Mouse (Mus musculus) forebrain, embryonic 16.5 days (tissue): ENCODE measurements around the gene Nxnl1. TPM values are rescaled to one million over a fixed set of nuclear protein-coding genes. Genes with fewer than 3 reads are reported as not detected.
"Not testable (repeated sequence)": the region's sequence is repeated elsewhere in the genome, so short reads cannot be mapped to it uniquely, and the experiment has no call there.

ENCODE experiments used
- ATAC-seq: fragments of 200-750 bp; cut with Nextera tagmentation; 2 replicates; pipeline ENCODE4 v1.8.0; 2017; ENCODE audit warnings: mild to moderate bottlenecking, moderate library complexity
- H3K27ac ChIP-seq: fragments of 300-500 bp; sonication (generic); 2 replicates; pipeline ENCODE4 v1.5.1; 2014; ENCODE audit warnings: low read length, control low read depth
- H3K27me3 ChIP-seq: fragments of 300-500 bp; sonication (generic); replicated peaks from 2 replicates; pipeline ENCODE4 v1.6.1; 2014; ENCODE audit warnings: low read length; ENCODE audit not compliant: control insufficient read depth, insufficient read depth
- H3K36me3 ChIP-seq: fragments of 300-500 bp; sonication (generic); 2 replicates; pipeline ENCODE4 v1.6.1; 2014; ENCODE audit not compliant: control insufficient read depth, insufficient read depth
- H3K4me1 ChIP-seq: fragments of 300-500 bp; sonication (generic); replicated peaks from 2 replicates; pipeline ENCODE4 v1.6.1; 2014; ENCODE audit warnings: low read length; ENCODE audit not compliant: control insufficient read depth, insufficient read depth
- H3K4me2 ChIP-seq: fragments of 300-500 bp; sonication (generic); 2 replicates; pipeline ENCODE4 v1.6.1; 2014; ENCODE audit warnings: mild to moderate bottlenecking, low read length, control low read depth
- H3K4me3 ChIP-seq: fragments of 300-500 bp; sonication (generic); replicated peaks from 2 replicates; pipeline ENCODE4 v1.5.1; 2014; ENCODE audit warnings: mild to moderate bottlenecking, low read length, control low read depth
- H3K9ac ChIP-seq: fragments of 300-500 bp; sonication (generic); replicated peaks from 2 replicates; pipeline ENCODE4 v1.6.1; 2014; ENCODE audit warnings: low read depth, low read length, control low read depth
- H3K9me3 ChIP-seq: fragments of 300-500 bp; sonication (generic); 2 replicates; pipeline ENCODE4 v1.6.1; 2016; ENCODE audit warnings: low read length; ENCODE audit not compliant: control insufficient read depth
- WGBS: fragments of 180-500 bp; shearing (Covaris S2); extraction: QIAGEN DNeasy Blood & Tissue Kit; methylation state at CpG from one replicate; pipeline ENCODE4 v1.1.7; 2014; 5-methylcytosine and 5-hydroxymethylcytosine counted together
- polyA plus RNA-seq: library from polyadenylated mRNA; unstranded; fragments of >200 nt; fragmentation: Nextera tagmentation; extraction: Ambion mirVana; gene quantifications from 2 replicates; pipeline ENCODE4 v1.2.1, GENCODE M21; 2015

Gene Nxnl1
- polyA plus RNA-seq, 1 experiment from 2014 or later, result not detected

DNA sequence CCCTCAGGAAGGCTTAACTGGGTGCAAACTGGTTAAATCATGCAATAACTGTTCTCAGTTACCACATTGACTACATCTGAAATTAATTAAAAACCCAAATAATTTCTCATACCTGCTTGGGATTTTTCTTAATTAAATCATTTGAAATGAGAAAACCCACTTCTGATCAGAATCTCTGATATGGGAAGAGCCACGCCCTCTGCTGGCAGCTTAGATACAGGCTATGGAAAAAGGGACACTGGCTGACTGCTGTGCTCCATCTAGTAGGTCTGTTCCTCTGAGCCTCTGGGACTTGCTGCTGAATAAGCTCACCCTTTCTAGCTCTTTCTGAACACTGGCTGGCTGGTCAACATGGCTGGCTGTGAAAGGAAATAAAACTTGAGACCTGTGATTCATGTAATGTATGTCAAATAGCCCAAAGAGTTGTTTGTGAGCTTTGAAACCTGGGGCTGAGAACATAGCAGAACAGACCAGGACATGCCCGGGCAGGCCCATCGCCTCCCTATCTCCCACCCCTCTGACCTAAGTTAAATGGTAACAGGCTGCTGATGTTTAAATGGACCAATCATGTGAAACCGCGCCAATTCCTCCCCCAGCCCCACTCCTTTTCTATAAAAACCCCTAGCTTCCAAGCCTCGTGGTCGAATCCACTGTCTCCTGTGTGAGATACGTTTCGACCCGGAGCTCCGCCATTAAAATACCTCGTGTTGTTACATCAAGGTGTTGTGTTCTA is 35.5 kb downstream of the Nxnl1 start:
- WGBS, result 73% methylated on average over 5 of the region's 12 CpGs
- H3K4me3 ChIP-seq, H3K9me3 ChIP-seq, H3K36me3 ChIP-seq, H3K4me1 ChIP-seq, H3K27me3 ChIP-seq, ATAC-seq, H3K27ac ChIP-seq, H3K9ac ChIP-seq, H3K4me2 ChIP-seq: not testable (repeated sequence)

DNA sequence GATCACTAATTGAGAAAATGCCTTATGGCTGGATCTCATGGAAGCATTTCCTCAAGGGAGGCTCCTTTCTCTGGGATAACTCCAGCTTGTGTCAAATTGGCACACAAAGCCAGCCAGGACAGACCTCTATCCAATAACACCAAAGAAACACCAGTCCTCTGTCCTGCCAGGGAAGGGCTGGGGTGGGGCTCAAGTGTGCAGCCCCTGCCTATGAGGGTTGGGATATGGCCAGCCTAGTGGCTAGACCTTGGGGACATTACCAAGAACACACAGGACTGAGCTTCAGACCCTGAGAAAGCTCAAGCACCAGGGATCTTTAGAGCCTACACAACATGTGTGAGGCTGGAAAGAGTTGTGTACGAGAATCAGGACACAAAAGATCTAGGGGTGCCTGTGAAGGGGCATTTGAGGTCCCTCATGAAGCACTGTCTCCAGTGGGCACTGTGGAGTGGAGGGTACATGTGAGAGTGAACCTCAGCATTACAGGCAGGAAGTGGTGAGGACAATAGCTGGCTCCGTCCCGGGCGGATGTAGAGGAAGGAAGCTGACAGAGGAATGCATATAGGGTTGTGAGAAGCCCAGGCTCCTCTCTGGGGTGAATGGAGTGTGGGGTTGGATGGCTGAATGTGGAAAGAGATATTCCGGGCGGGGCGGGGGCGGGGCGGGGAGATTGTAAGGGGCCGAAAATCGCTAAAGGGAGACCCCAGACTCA is 37.9 kb downstream of the Nxnl1 start:
- Histone ChIP-seq H3K4me3 (no peak overlapping the region), H3K9me3 (no peaks in the 10 kb centered on the region), H3K27ac (no peak overlapping the region), H3K27me3 (peaks cover 16% of the 10 kb centered on the region), H3K4me2 (no peak overlapping the region), H3K9ac (no peak overlapping the region), H3K36me3 (no peaks in the 10 kb centered on the region), H3K4me1 (0 out of 2 replicates have a peak, but pooled peaks cover 4% of the 10 kb centered on the region)
- no peak for ATAC-seq
- 78% methylated on average over 9 of the region's 11 CpGs for WGBS

DNA sequence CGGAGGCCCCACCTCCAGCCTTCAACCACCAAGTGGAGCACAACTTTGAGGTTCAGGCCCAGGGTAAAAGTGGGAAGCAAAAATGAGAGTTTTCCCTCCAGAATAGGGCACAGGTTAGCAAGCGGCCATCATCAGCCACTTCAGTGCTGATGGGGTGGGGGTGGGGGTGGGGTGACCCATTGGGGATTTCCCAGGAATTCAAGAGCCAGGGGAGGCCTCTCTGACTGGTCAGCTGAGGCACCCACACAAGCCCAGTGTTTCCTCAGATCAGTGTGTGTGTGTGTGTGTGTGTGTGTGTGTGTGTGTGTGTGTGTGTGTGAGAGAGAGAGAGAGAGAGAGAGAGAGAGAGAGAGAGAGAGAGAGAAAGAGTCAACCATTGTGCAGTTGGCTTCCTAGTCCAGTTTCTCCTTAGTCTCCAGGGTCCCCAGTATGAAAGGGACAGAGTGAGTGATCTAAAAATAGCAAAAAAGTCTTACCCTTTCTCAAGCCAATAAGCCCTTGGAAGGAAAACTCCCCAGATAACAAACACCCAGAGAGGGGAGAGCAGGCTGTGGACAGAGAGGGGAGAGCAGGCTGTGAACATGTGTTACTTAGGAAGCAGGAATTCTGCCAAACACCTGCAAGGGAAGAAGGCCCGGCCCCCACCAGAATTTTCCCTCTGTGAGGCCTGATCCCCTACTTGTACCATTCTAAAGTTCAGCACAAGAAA is 39.1 kb downstream of the Nxnl1 start:
- no peaks in the 10 kb centered on the region for H3K36me3 ChIP-seq
- H3K9ac ChIP-seq, result no peak overlapping the region
- peaks cover 18% of the 10 kb centered on the region for H3K27me3 ChIP-seq
- H3K27ac ChIP-seq, result no peak overlapping the region
- no peak overlapping the region for H3K4me3 ChIP-seq
- no peak overlapping the region for H3K4me2 ChIP-seq
- no peaks in the 10 kb centered on the region for H3K9me3 ChIP-seq
- H3K4me1 ChIP-seq, result 0 out of 2 replicates have a peak, but pooled peaks cover 4% of the 10 kb centered on the region
- ATAC-seq, result no peak
- WGBS, result 42% methylated on average over 3 of the region's 3 CpGs

DNA sequence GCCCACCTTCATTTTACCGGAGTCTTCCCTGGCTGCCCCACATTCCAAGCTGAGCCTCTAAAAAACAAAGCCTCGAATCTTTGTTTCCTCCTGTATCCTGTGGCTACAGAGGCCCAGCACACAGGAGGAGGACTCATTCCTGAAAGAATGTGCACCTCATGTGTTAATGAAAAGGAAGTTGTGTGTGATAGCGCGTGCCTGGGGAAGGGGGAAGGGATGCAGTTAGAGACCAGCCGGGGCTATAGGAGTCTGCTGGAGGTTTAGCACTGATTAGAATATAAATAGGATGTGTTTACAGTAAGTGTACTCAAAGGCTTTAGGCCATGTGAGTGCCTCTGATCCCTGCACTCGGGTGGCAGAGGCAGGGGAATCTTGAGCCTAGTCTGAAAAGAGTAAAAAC is 40.1 kb downstream of the Nxnl1 start:
- no peaks in the 10 kb centered on the region for H3K9me3 ChIP-seq
- WGBS, result 5% methylated on average over 6 of the region's 6 CpGs
- H3K4me1 ChIP-seq, result peaks cover 7% of the 10 kb centered on the region; the same call in 1 of the 2 replicates
- H3K4me3 ChIP-seq, result no peak overlapping the region
- ATAC-seq, result no peak
- H3K9ac ChIP-seq, result no peak overlapping the region
- no peak overlapping the region for H3K4me2 ChIP-seq
- H3K36me3 ChIP-seq, result no peaks in the 10 kb centered on the region
- peaks cover 18% of the 10 kb centered on the region for H3K27me3 ChIP-seq
- H3K27ac ChIP-seq, result no peak overlapping the region

DNA sequence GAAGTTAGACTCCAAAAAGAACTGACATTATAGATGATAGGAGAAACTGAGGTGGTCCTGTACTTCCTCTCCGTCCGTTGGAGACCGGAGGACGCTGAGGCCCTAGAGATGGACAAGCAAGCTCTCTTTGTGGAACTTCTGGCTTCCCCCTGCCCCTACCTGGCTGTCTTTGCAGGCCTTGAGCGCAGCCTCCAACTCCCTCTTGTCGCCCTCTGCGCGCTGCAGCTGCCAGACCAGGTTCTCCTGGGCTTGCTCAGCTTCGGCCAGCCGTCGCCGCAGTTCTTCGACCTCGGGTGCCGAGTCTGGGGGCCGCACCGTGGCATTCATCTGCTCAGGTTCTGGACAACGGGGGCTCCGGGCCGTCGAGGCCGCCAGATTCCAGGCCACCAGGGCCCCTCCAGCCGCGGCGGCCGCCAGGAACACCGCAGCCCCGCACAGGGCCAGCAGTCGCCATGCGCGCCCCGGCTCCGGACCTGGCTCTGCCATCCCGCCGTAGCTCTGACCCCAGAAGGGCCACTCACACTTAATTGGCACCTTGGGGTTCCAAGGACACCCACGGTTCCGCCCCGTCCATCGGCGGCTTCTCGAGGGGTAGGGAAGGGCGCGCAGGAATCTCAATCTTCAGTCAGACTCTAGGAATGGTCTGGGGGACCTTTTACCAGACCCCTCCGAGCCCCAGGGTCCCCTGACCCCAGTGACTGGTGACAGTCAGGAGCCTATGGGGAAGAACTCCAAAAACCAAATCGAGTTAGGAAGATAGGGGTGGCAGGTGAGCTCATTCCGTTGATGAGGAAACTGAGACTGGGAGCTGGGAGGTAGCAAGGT is 41.0 kb downstream of the Nxnl1 start, which contains the start of gene Ccdc194:
Ccdc194 (minus strand) TSS at position 486 of the 825 bp plus-strand sequence.
- peaks cover 7% of the 10 kb centered on the region; the same call in 1 of the 2 replicates for H3K4me1 ChIP-seq
- 5% methylated on average over 46 of the region's 46 CpGs for WGBS
- H3K4me3 ChIP-seq, result no peak within 1 kb of the TSS
- no peak within 1 kb of the TSS for H3K27ac ChIP-seq
- no peak within 1 kb of the TSS for H3K9ac ChIP-seq
- no peaks in the 10 kb centered on the region for H3K36me3 ChIP-seq
- H3K4me2 ChIP-seq, result no peak within 1 kb of the TSS
- peaks cover 20% of the 10 kb centered on the region for H3K27me3 ChIP-seq
- no peaks in the 10 kb centered on the region for H3K9me3 ChIP-seq
- no peak for ATAC-seq

DNA sequence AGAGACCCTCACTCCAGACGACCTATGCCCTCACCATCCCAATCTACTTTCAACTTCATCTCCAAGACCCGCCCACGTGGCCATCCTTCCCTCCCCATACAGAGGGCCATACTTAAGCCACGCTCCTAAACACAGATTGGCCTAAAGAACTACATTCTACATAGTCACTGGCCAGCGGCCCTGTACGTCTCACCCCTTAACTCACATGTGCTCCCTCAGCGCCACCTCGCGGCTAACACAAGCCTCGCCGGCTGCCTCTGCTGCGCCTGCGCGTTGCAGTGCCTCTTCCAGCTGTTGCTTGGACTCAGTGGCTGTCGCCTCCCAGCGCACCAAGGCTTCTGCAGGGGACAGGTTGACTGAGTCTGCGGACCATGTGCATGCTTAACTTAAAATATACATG is 44.8 kb downstream of the Nxnl1 start:
- peaks cover 7% of the 10 kb centered on the region; the same call in 1 of the 2 replicates for H3K4me1 ChIP-seq
- H3K27me3 ChIP-seq, result peaks cover 22% of the 10 kb centered on the region
- 3% methylated on average over 17 of the region's 17 CpGs for WGBS
- H3K27ac ChIP-seq, result no peak overlapping the region
- peak overlapping the region; percentile 22; the same call in 1 of the 2 replicates for H3K4me2 ChIP-seq
- peak; percentile 76 for ATAC-seq
- no peak overlapping the region for H3K9ac ChIP-seq
- no peaks in the 10 kb centered on the region for H3K9me3 ChIP-seq
- no peaks in the 10 kb centered on the region for H3K36me3 ChIP-seq
- H3K4me3 ChIP-seq, result no peak overlapping the region

GRCm38 (mm10) chr8:71519037-71519825 is 47.2 kb downstream of the Nxnl1 start:
- not testable (repeated sequence) for H3K27ac ChIP-seq, H3K27me3 ChIP-seq, H3K9me3 ChIP-seq, H3K4me3 ChIP-seq, H3K4me2 ChIP-seq, H3K4me1 ChIP-seq, H3K36me3 ChIP-seq, H3K9ac ChIP-seq
- 39% methylated on average over 9 of the region's 10 CpGs for WGBS
- ATAC-seq, result 0 out of 2 replicates have a peak, but pooled peaks have one; percentile 39

DNA sequence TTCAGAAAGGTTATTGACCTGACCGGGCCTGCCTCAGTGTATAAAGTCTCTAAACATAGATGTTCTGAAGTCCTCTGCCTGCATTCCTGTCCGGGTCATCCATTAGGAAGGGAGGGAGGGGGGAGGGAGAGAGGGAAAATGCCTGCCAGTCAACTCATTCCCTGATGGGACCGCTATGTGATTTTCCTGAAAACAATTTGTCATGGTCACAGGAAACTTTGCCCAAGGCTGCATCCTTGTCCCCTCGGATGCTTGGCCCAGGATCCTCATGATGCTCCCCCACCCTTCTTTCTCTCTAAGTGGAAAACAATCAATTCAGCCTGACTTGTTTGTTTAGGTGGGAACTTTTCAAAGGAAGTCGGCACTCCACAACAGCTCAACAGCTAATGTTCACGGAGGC is 49.6 kb downstream of the Nxnl1 start:
- H3K36me3 ChIP-seq, result no peaks in the 10 kb centered on the region
- ATAC-seq, result no peak
- 0 out of 2 replicates have a peak, but pooled peaks cover 4% of the 10 kb centered on the region for H3K27me3 ChIP-seq
- no peak overlapping the region for H3K27ac ChIP-seq
- no peaks in the 10 kb centered on the region for H3K9me3 ChIP-seq
- H3K4me1 ChIP-seq, result peaks cover 3% of the 10 kb centered on the region; the same call in 1 of the 2 replicates
- H3K9ac ChIP-seq, result no peak overlapping the region
- WGBS, result 38% methylated on average over 6 of the region's 6 CpGs
- no peak overlapping the region for H3K4me2 ChIP-seq
- no peak overlapping the region for H3K4me3 ChIP-seq
